Mouse (Mus musculus): ENCODE results near the gene Nedd9. TPM values are rescaled to one million over a fixed set of nuclear protein-coding genes. Genes with fewer than 3 reads are reported as not detected.

Nedd9 gene
- polyA plus RNA-seq, 1 experiment from 2014 or later: 23.8 TPM

DNA sequence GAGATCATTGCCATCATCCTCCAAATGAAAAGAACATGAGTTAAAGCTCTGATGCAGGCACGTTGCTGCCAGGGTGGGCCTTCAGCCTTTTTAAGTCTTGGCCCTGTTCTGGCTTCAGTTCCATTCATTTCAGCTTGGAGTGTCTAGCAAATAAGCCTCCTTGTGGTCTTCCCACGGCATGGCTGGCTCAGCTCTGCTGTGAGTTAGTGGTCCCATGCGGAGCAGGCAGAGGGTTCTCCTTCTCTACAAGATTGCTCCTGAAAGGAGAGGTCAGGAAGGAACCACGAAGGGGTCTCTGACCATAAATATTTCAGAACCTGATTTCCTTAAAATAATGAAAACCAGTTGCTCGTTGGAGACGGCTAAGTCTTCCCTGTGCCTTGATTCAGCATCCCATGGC lies 40.0 kb downstream of the Nedd9 start:
- H3K4me2 ChIP-seq: no peak overlapping the region
- no peak overlapping the region for H3K27ac ChIP-seq
- H3K4me3 ChIP-seq (replicated peaks): no peak overlapping the region
- ATAC-seq (ENCODE audit: insufficient read depth, low FRiP score, low read depth): no peak
- H3K9ac ChIP-seq: no peak overlapping the region
- no peaks in the 10 kb centered on the region for H3K36me3 ChIP-seq
- 74% methylated on average over 6 of the region's 6 CpGs for WGBS
- no peaks in the 10 kb centered on the region for H3K27me3 ChIP-seq (replicated peaks)
- no peaks in the 10 kb centered on the region for H3K4me1 ChIP-seq
- no peaks in the 10 kb centered on the region for H3K9me3 ChIP-seq

- Histone ChIP-seq H3K4me2 (no peak overlapping the region), H3K4me1 (no peaks in the 10 kb centered on the region), H3K9ac (no peak overlapping the region), H3K36me3 (no peaks in the 10 kb centered on the region), H3K9me3 (no peaks in the 10 kb centered on the region), H3K4me3 (replicated peaks) (no peak overlapping the region), H3K27ac (no peak overlapping the region), H3K27me3 (replicated peaks) (no peaks in the 10 kb centered on the region)
- 92% methylated on average over 1 of the region's 1 CpGs for whole genome bisulfite sequencing
- ATAC-seq (ENCODE audit: insufficient read depth, low FRiP score, low read depth): no peak
Measured at GRCm38 (mm10) chr13:41446591-41446990, 40.6 kb downstream of the Nedd9 start.

- Histone ChIP-seq H3K4me3 (replicated peaks) (no peak overlapping the region), H3K36me3 (no peaks in the 10 kb centered on the region), H3K4me1 (no peaks in the 10 kb centered on the region), H3K27ac (no peak overlapping the region), H3K9ac (no peak overlapping the region), H3K4me2 (no peak overlapping the region), H3K9me3 (no peaks in the 10 kb centered on the region), H3K27me3 (replicated peaks) (no peaks in the 10 kb centered on the region)
- no peak for ATAC-seq (ENCODE audit: insufficient read depth, low FRiP score, low read depth)
- 88% methylated on average over 3 of the region's 3 CpGs for WGBS
Measured at GRCm38 (mm10) chr13:41445067-41445808, 41.9 kb downstream of the Nedd9 start.

- no peaks in the 10 kb centered on the region for H3K9me3 ChIP-seq
- no peaks in the 10 kb centered on the region for H3K36me3 ChIP-seq
- H3K4me1 ChIP-seq: no peaks in the 10 kb centered on the region
- no peak for ATAC-seq (ENCODE audit: insufficient read depth, low FRiP score, low read depth)
- H3K4me2 ChIP-seq: no peak overlapping the region
- H3K9ac ChIP-seq: no peak overlapping the region
- H3K27me3 ChIP-seq (replicated peaks): no peaks in the 10 kb centered on the region
- 85% methylated on average over 6 of the region's 6 CpGs for WGBS
- H3K27ac ChIP-seq: no peak overlapping the region
- no peak overlapping the region for H3K4me3 ChIP-seq (replicated peaks)
Measured at GRCm38 (mm10) chr13:41444230-41444629, 42.9 kb downstream of the Nedd9 start.

DNA sequence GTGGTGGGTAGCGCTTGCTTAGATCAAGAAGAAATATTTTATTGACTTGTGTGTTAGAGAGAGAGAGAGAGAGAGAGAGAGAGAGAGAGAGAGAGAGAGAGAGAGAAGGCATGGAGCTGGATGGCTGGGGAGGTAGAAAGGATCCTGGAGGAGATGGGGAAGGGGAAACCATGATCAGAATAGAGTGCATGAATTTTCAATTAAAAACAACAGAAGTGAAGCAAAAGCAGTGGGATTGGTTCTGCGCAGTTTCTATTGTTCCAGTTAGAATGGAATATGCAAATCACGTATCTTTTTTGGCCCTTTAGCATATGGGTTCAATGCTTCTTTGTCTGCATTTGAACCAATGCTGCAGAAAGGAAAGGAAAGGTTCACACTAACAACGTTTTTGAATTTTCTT lies 45.0 kb downstream of the Nedd9 start:
- WGBS: 84% methylated on average over 4 of the region's 4 CpGs
- H3K9ac ChIP-seq: no peak overlapping the region
- ATAC-seq (ENCODE audit: insufficient read depth, low FRiP score, low read depth): no peak
- H3K4me1 ChIP-seq: no peaks in the 10 kb centered on the region
- H3K4me3 ChIP-seq (replicated peaks): no peak overlapping the region
- no peak overlapping the region for H3K4me2 ChIP-seq
- no peaks in the 10 kb centered on the region for H3K36me3 ChIP-seq
- H3K27ac ChIP-seq: no peak overlapping the region
- H3K9me3 ChIP-seq: no peaks in the 10 kb centered on the region
- H3K27me3 ChIP-seq (replicated peaks): no peaks in the 10 kb centered on the region

- H3K27me3 ChIP-seq (replicated peaks): no peaks in the 10 kb centered on the region
- 85% methylated on average over 1 of the region's 1 CpGs for WGBS
- H3K36me3 ChIP-seq: no peaks in the 10 kb centered on the region
- no peak overlapping the region for H3K4me2 ChIP-seq
- no peaks in the 10 kb centered on the region for H3K4me1 ChIP-seq
- H3K27ac ChIP-seq: no peak overlapping the region
- ATAC-seq (ENCODE audit: insufficient read depth, low FRiP score, low read depth): no peak
- no peak overlapping the region for H3K4me3 ChIP-seq (replicated peaks)
- H3K9ac ChIP-seq: no peak overlapping the region
- H3K9me3 ChIP-seq: no peaks in the 10 kb centered on the region
Measured at GRCm38 (mm10) chr13:41440205-41440604, 47.0 kb downstream of the Nedd9 start.

DNA sequence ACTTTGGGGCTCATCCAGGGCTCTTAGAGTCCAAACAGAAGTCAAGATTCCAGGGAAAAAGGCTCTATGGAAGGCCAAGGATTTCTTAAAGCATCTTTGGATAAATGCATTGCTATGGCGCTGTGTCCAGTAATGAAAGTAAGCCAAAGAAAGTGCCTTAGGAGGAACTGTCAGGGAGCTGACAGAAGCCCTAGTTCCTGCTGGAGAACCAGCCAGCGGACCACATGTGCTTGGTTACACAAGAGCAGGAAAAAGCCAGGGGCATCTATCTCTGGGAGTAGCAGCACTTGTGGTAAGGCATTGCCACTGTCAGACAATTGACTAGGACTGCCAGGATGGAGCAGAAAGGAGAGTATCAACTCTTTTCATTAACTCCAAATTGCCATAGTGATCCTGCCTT lies 49.8 kb downstream of the Nedd9 start:
- Histone ChIP-seq H3K9ac (no peak overlapping the region), H3K27me3 (replicated peaks) (no peaks in the 10 kb centered on the region), H3K4me3 (replicated peaks) (no peak overlapping the region), H3K36me3 (no peaks in the 10 kb centered on the region), H3K27ac (no peak overlapping the region), H3K9me3 (no peaks in the 10 kb centered on the region), H3K4me2 (no peak overlapping the region), H3K4me1 (no peaks in the 10 kb centered on the region)
- no peak for ATAC-seq (ENCODE audit: insufficient read depth, low FRiP score, low read depth)
- WGBS: 73% methylated on average over 2 of the region's 2 CpGs

- Histone ChIP-seq H3K9me3 (no peaks in the 10 kb centered on the region), H3K4me1 (no peaks in the 10 kb centered on the region), H3K4me2 (no peak overlapping the region), H3K27ac (no peak overlapping the region), H3K9ac (no peak overlapping the region), H3K4me3 (replicated peaks) (no peak overlapping the region), H3K36me3 (no peaks in the 10 kb centered on the region), H3K27me3 (replicated peaks) (no peaks in the 10 kb centered on the region)
- WGBS: 65% methylated on average over 5 of the region's 5 CpGs
- no peak for ATAC-seq (ENCODE audit: insufficient read depth, low FRiP score, low read depth)
Measured at GRCm38 (mm10) chr13:41436731-41437130, 50.4 kb downstream of the Nedd9 start.

- no peaks in the 10 kb centered on the region for H3K9me3 ChIP-seq
- no peaks in the 10 kb centered on the region for H3K4me1 ChIP-seq
- H3K9ac ChIP-seq: no peak overlapping the region
- H3K4me3 ChIP-seq (replicated peaks): no peak overlapping the region
- H3K27ac ChIP-seq: no peak overlapping the region
- no peak for ATAC-seq (ENCODE audit: insufficient read depth, low FRiP score, low read depth)
- no peaks in the 10 kb centered on the region for H3K27me3 ChIP-seq (replicated peaks)
- WGBS: 83% methylated on average over 6 of the region's 6 CpGs
- H3K36me3 ChIP-seq: no peaks in the 10 kb centered on the region
- H3K4me2 ChIP-seq: no peak overlapping the region
Measured at GRCm38 (mm10) chr13:41433201-41433600, 54.0 kb downstream of the Nedd9 start.

DNA sequence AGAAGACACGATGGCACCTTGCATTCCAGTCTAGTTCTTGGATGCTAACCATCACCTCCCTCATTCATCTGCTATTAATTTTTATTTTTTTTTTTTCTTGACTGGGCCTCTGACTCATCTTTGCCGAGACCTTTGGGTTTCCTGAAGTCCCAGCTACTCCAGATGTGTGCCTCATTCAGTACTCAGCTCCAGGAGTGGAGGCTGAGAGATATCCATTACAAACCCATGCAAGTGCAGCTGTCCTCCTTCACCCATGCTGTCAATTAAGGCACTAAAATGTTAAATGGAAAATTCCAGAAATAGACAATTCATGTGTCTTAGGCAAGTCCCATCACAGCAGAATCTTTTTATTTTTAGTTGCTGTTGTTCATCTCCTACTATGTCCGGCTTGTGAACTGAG lies 55.4 kb downstream of the Nedd9 start:
- Histone ChIP-seq H3K27me3 (replicated peaks) (no peaks in the 10 kb centered on the region), H3K36me3 (no peaks in the 10 kb centered on the region), H3K4me3 (replicated peaks) (no peak overlapping the region), H3K4me2 (no peak overlapping the region), H3K27ac (no peak overlapping the region), H3K4me1 (no peaks in the 10 kb centered on the region), H3K9ac (no peak overlapping the region), H3K9me3 (no peaks in the 10 kb centered on the region)
- ATAC-seq (ENCODE audit: insufficient read depth, low FRiP score, low read depth): no peak
- 73% methylated on average over 3 of the region's 3 CpGs for WGBS

GRCm38 (mm10) chr13:41427046-41427445 lies 60.1 kb downstream of the Nedd9 start:
- no peak overlapping the region for H3K4me2 ChIP-seq
- no peaks in the 10 kb centered on the region for H3K36me3 ChIP-seq
- H3K27me3 ChIP-seq (replicated peaks): no peaks in the 10 kb centered on the region
- ATAC-seq (ENCODE audit: insufficient read depth, low FRiP score, low read depth): no peak
- no peak overlapping the region for H3K9ac ChIP-seq
- 89% methylated on average over 3 of the region's 3 CpGs for WGBS
- H3K27ac ChIP-seq: no peak overlapping the region
- no peaks in the 10 kb centered on the region for H3K9me3 ChIP-seq
- no peaks in the 10 kb centered on the region for H3K4me1 ChIP-seq
- no peak overlapping the region for H3K4me3 ChIP-seq (replicated peaks)

- Histone ChIP-seq H3K27ac (peak overlapping the region; percentile 77), H3K4me1 (no peaks in the 10 kb centered on the region), H3K4me3 (replicated peaks) (no peak overlapping the region), H3K9ac (no peak overlapping the region), H3K36me3 (no peaks in the 10 kb centered on the region), H3K27me3 (replicated peaks) (no peaks in the 10 kb centered on the region), H3K9me3 (no peaks in the 10 kb centered on the region), H3K4me2 (no peak overlapping the region)
- 55% methylated on average over 10 of the region's 10 CpGs for WGBS
- peak; percentile 92 for ATAC-seq (ENCODE audit: insufficient read depth, low FRiP score, low read depth)
Measured at GRCm38 (mm10) chr13:41423463-41424074, 63.6 kb downstream of the Nedd9 start.

Measured in stomach, embryonic 15.5 days (tissue).